Mouse (Mus musculus): ENCODE results near the gene Sirt3.

DNA sequence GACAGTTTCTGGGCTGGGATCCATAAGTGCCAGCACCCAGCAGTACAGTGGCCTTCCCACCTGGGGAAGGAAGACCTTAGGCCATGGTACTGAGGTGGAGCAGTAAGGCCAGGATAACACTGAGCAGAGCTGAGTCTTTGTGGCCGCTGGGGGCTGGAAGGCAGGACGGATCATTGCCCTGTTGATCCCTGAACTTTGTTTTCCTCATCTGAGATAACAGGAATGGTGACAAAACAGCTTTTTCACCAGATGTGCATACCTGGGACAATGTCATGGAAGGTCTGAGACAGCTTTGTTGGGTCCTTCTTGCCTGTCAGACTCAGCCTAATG is 46.4 kb downstream of the Sirt3 start:
- TF ChIP-seq CTCF (IDR thresholded peaks at IDR 0.05; ENCODE audit: extremely low read depth, insufficient read depth, insufficient read length, insufficient replicate concordance) (no peak), POLR2A (IDR thresholded peaks at IDR 0.05; ENCODE audit: low read depth, low read length) (no peak)

Data from spleen, adult 2 months (tissue).